Mouse (Mus musculus) cerebral cortex, adult 2 months (tissue): Measurements from ENCODE around the gene Slc16a3.

ENCODE experiments used
- WGBS: fragments of 180-500 bp; shearing (Covaris S2); methylation state at CpG from one replicate; pipeline ENCODE4 v1.1.7; 2018; 5-methylcytosine and 5-hydroxymethylcytosine counted together

The Slc16a3 gene

GRCm38 (mm10) chr11:120948328-120948727 is at the start of gene Slc16a3:
TSS of gene Slc16a3 (plus strand) at chr11:120948480.
- WGBS, result 42% methylated on average over 12 of the region's 12 CpGs

GRCm38 (mm10) chr11:120900276-120901244 is 47.7 kb upstream of the Slc16a3 start:
- 92% methylated on average over 8 of the region's 8 CpGs for WGBS

GRCm38 (mm10) chr11:120901729-120902486 is 46.4 kb upstream of the Slc16a3 start:
- WGBS, result 88% methylated on average over 21 of the region's 21 CpGs

GRCm38 (mm10) chr11:120902487-120903142 is 45.7 kb upstream of the Slc16a3 start:
- WGBS, result 63% methylated on average over 10 of the region's 10 CpGs

- 63% methylated on average over 24 of the region's 24 CpGs for WGBS
Measured at GRCm38 (mm10) chr11:120903159-120903850, 45.0 kb upstream of the Slc16a3 start.

GRCm38 (mm10) chr11:120904561-120904960 is 43.7 kb upstream of the Slc16a3 start:
- 98% methylated on average over 3 of the region's 3 CpGs for WGBS

- WGBS, result 42% methylated on average over 1 of the region's 1 CpGs
Measured at GRCm38 (mm10) chr11:120905430-120905873, 42.8 kb upstream of the Slc16a3 start.

- WGBS, result over 99% methylated on average over 4 of the region's 4 CpGs
Measured at GRCm38 (mm10) chr11:120913796-120914195, 34.5 kb upstream of the Slc16a3 start.

- 67% methylated on average over 3 of the region's 3 CpGs for WGBS
Measured at GRCm38 (mm10) chr11:120916477-120916876, 31.8 kb upstream of the Slc16a3 start.

- 98% methylated on average over 5 of the region's 5 CpGs for WGBS
Measured at GRCm38 (mm10) chr11:120917756-120918155, 30.5 kb upstream of the Slc16a3 start.

GRCm38 (mm10) chr11:120922528-120922927 is 25.8 kb upstream of the Slc16a3 start:
- 84% methylated on average over 3 of the region's 3 CpGs for WGBS

GRCm38 (mm10) chr11:120928468-120928867 is 19.8 kb upstream of the Slc16a3 start:
- WGBS, result 97% methylated on average over 4 of the region's 4 CpGs

GRCm38 (mm10) chr11:120931479-120931878 is 16.8 kb upstream of the Slc16a3 start:
- WGBS, result 79% methylated on average over 4 of the region's 4 CpGs

- WGBS, result 8% methylated on average over 44 of the region's 44 CpGs
Measured at GRCm38 (mm10) chr11:120932564-120933398, 15.5 kb upstream of the Slc16a3 start, which contains the start of gene Ccdc57. TSS of gene Ccdc57 (minus strand) at chr11:120932872.

GRCm38 (mm10) chr11:120937976-120938375 is 10.3 kb upstream of the Slc16a3 start:
- 98% methylated on average over 1 of the region's 1 CpGs for WGBS

GRCm38 (mm10) chr11:120938795-120939194 is 9.5 kb upstream of the Slc16a3 start:
- WGBS, result 71% methylated on average over 4 of the region's 4 CpGs

GRCm38 (mm10) chr11:120939712-120940341 is 8.5 kb upstream of the Slc16a3 start:
- WGBS, result 72% methylated on average over 6 of the region's 6 CpGs

GRCm38 (mm10) chr11:120940959-120941358 is 7.3 kb upstream of the Slc16a3 start:
- WGBS, result 85% methylated on average over 6 of the region's 6 CpGs

- WGBS, result 86% methylated on average over 7 of the region's 7 CpGs
Measured at GRCm38 (mm10) chr11:120945266-120945665, 3.0 kb upstream of the Slc16a3 start.

- whole genome bisulfite sequencing, result 91% methylated on average over 5 of the region's 5 CpGs
Measured at GRCm38 (mm10) chr11:120945926-120946325, 2.4 kb upstream of the Slc16a3 start.
